Mouse (Mus musculus): ENCODE measurements around the gene Serpinb6e.

Serpinb6e gene

DNA sequence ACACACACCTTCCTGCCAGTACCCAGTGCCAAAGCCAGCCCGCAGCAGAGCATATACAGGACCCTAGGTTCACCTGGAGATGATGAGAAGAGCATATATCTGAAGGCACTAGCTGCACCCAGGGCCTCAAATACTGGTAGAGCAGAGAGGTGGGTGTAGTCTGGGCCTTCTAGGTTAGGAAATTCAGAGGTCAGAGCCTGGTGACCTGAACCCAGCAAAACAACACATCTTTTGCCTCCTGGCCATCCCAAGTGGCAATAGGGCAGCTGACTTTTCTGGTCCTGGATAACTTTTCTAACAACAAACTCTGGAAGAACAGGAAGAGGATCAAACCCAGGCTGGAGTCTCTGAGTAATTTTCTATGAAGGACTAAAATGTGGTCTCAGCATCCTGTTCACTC, at the start of gene Serpinb6e:
Serpinb6e (minus strand) TSS at position 101 of the 400 bp plus-strand sequence.
- no peak for DNase-seq (ENCODE audit: low read depth, low spot score)

DNA sequence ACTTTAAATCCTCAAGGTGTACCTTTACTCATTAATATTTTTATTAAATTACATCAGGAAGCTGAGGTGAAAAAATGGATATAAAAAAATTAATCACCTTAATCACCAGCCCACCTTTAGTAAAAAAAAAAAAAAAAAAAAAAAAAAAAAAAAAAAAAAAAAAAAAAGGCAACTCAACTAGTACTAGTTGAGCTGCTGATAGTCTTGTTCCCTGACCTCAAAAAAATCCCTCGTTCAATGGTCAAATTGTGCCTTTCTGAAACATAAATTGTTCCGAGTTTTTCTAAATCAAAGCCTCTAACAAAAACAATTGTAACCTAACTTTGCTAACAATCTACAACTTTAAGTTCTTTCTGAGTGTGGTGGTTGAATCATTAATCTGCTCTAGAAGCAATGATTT, 12.5 kb downstream of the Serpinb6e start:
- DNase-seq (ENCODE audit: low read depth, low spot score): no peak

DNA sequence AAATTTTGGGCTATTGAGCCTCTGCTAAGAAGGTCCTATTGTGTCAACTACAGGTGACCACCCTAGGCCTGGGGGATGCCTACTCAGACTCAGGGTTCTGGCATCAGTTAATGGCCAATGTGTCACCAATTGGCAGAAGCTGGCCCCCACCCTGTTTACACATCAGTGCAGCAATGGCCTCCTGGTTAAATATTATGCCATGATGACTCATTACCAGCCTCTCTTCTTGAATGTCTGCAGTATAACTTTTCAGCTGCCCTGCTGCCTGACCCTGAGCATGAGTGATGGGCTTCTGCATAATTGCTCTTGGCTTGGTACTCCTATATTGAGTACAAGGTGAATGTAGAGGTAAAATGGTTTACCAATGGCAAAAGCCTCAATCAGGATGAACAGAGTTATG, 19.8 kb downstream of the Serpinb6e start:
- DNase-seq (ENCODE audit: low read depth, low spot score): no peak

- no peak for DNase-seq (ENCODE audit: low read depth, low spot score)
Observed at GRCm38 (mm10) chr13:33821490-33822143, 21.6 kb downstream of the Serpinb6e start.

Measured in skeletal muscle tissue, adult 2 months (tissue).